Mouse (Mus musculus) CD4-positive helper T cell, adult 2 months (primary cell): Measurements from ENCODE around the gene E2f6.

Experiments
- DNase-seq: peaks from one replicate; pipeline ENCODE4 v3.0.0-alpha.2; 2012; ENCODE audit warnings: low read depth, missing footprints, low spot score

Gene E2f6

GRCm38 (mm10) chr12:16800259-16800958, 10.4 kb upstream of the E2f6 start, which contains the start of gene Greb1:
TSS of gene Greb1 (minus strand) at chr12:16800886.
- DNase-seq = no peak

GRCm38 (mm10) chr12:16800959-16801315, 9.8 kb upstream of the E2f6 start:
- DNase-seq = no peak

- no peak for DNase-seq
These were observed 7.4 kb upstream of the E2f6 start for GRCm38 (mm10) chr12:16803237-16803955.

GRCm38 (mm10) chr12:16803956-16804430, 6.8 kb upstream of the E2f6 start:
- no peak for DNase-seq

GRCm38 (mm10) chr12:16805511-16805910, 5.3 kb upstream of the E2f6 start:
- peak; percentile 81 for DNase-seq

- DNase-seq = peak; percentile 19
These were observed 2.7 kb upstream of the E2f6 start for GRCm38 (mm10) chr12:16808045-16808444.

GRCm38 (mm10) chr12:16811477-16811876, 714 bp downstream of the E2f6 start:
- peak; percentile 10 for DNase-seq

- DNase-seq = no peak
These were observed 6.4 kb downstream of the E2f6 start for GRCm38 (mm10) chr12:16817147-16817546.

GRCm38 (mm10) chr12:16818513-16818912, 7.8 kb downstream of the E2f6 start:
- no peak for DNase-seq

GRCm38 (mm10) chr12:16820761-16821160, 10.0 kb downstream of the E2f6 start:
- DNase-seq = no peak

GRCm38 (mm10) chr12:16822181-16822734, 11.5 kb downstream of the E2f6 start:
- DNase-seq = no peak

GRCm38 (mm10) chr12:16823701-16824100, 12.9 kb downstream of the E2f6 start:
- DNase-seq = no peak

GRCm38 (mm10) chr12:16828505-16828904, 17.7 kb downstream of the E2f6 start:
- DNase-seq = no peak

- DNase-seq = no peak
These were observed 19.0 kb downstream of the E2f6 start for GRCm38 (mm10) chr12:16829785-16830184.

- DNase-seq = no peak
These were observed 20.3 kb downstream of the E2f6 start for GRCm38 (mm10) chr12:16831071-16831470.

GRCm38 (mm10) chr12:16834701-16835100, 23.9 kb downstream of the E2f6 start:
- DNase-seq = no peak

- DNase-seq = no peak
These were observed 25.4 kb downstream of the E2f6 start for GRCm38 (mm10) chr12:16836188-16836587.

GRCm38 (mm10) chr12:16837766-16838165, 27.0 kb downstream of the E2f6 start:
- no peak for DNase-seq

- DNase-seq = no peak
These were observed 30.3 kb downstream of the E2f6 start for GRCm38 (mm10) chr12:16840842-16841782.

- DNase-seq = no peak
These were observed 34.1 kb downstream of the E2f6 start for GRCm38 (mm10) chr12:16844623-16845592.
